Mouse (Mus musculus) gastrocnemius, postnatal 25 days (tissue): ENCODE results near the gene Tfap2c. TPM values are rescaled to one million over a fixed set of nuclear protein-coding genes. Genes with fewer than 3 reads are reported as not detected.

Experiments
- DNase-seq: peaks from one replicate; pipeline ENCODE4 v3.0.0; 2022
- total RNA-seq, 2 experiments: library from RNA; stranded (reverse); gene quantifications; 1 replicate in 1 of 2; 2 replicates in 1 of 2; pipeline ENCODE4 v1.2.3; 2021

Tfap2c gene
- total RNA-seq, 2 experiments from 2014 or later = not detected

- DNase-seq = no peak
Observed at GRCm38 (mm10) chr2:172551081-172551720, 1.8 kb downstream of the Tfap2c start.

DNA sequence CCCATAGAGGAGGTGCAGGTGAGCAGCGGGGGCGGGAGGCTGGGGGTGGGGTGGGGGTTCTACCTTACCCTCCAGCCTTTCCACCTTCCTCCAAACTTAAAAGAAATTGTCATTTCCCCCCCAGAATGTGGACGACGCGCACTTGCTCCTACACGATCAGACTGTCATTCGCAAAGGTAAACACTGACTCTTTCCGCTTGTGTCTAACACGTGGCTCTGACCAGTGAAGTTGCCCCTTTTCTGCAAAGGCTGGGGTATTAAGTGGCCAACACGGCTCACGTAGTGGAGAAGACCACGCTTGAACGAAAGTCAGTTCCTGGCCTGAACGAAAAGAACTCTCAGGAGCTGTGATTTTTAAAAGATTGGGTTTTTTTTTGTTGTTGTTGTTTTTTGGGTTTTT, 2.5 kb downstream of the Tfap2c start:
- no peak for DNase-seq

DNA sequence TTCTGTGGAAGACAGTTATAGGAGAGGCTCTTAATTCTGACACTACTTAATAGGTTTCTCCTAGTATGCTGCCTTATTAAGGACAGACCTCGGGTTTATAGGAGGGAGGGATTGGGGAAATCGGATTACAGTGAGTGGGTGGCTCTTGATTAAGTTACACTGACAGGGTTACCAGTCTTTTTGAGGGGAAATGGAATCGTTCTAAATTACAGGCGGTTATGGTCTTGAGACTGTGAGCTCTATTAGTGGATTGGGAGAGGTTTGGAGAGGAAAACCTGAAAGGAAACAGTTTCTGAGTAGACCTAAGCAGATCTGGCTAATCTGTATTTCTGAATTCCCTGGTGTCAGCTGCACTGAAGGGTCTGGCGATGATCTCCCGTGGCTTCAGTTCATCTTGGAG, 3.3 kb downstream of the Tfap2c start:
- no peak for DNase-seq

GRCm38 (mm10) chr2:172554211-172554610, 4.8 kb downstream of the Tfap2c start:
- no peak for DNase-seq

DNA sequence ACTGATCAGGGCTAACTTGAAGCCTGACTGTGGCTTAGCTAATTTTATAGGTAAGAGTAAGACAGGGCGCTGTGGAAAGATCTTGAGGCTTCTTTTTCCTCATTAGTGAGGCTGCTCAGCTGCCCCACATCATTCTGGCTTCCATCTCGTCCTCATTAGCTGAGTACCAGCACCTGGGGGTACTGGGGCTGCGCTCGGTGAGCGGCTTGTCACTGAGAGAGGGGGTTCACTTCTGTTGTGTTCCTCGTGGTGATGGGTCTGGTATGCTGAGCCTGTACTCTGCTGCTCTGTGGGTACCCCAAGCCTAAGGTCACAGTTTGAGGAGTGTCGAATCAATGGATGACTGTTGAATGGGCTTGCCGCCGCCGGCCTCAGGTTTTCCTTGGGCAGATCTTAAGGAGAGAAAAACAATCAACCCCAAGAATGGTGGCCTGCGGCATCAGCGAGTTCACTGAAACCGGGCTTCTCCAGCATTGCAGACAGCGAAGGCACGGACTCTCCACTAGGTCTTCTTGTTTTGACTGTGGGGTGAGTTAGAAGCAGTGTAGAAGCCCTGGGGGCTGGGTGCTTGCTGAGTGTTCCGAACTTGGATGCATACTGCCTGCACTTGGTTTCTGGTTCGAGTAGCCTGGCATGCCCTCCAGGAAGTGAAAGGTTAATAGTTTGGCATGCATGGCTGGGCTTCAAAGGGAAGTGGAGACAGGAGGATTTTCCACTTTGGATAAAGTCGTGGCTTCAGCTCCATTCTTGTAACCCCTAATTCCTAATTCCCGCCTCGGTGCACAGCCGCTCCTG, 9.5 kb downstream of the Tfap2c start:
- DNase-seq = no peak

DNA sequence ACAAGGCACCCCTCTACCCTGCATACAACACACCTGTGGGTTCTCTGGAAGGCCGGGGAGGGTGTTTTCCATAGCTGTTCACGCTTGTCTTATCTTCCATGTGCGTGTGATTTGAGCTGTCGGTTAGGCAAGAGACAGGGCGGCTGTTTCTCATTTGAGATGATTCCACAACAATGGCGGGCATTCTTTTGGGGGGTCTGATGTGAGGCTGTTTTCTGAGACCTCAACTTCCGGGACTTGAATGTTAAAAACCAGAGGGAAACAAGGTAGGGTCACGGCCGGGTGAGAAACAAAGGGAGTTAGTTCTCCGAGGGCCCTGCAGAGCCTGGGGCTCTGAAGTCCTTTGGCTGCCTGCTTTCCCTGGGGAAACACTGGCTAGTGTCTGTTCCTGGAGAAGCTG, 11.6 kb downstream of the Tfap2c start:
- no peak for DNase-seq

DNA sequence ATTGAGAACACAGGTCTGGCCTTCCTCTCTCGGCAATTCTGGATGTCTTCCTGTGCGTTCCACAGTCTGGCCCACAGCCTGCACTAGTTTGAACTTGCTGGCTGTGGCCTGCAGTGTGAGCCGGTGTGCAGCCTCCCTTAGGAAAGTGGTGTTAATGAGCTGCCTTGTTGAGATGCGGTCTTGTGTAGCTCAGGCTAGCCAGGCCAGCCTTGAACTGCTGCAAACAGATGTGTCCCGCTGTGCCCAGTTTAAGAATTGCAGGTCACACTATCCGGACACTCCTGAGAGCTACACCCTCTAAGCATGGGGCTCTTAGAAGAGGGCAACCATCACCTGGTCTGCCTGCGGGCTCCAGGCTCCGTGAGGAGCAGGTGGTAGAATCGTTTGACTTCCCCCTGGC, 18.4 kb downstream of the Tfap2c start:
- no peak for DNase-seq

- DNase-seq = no peak
Observed at GRCm38 (mm10) chr2:172568466-172568865, 19.1 kb downstream of the Tfap2c start.

DNA sequence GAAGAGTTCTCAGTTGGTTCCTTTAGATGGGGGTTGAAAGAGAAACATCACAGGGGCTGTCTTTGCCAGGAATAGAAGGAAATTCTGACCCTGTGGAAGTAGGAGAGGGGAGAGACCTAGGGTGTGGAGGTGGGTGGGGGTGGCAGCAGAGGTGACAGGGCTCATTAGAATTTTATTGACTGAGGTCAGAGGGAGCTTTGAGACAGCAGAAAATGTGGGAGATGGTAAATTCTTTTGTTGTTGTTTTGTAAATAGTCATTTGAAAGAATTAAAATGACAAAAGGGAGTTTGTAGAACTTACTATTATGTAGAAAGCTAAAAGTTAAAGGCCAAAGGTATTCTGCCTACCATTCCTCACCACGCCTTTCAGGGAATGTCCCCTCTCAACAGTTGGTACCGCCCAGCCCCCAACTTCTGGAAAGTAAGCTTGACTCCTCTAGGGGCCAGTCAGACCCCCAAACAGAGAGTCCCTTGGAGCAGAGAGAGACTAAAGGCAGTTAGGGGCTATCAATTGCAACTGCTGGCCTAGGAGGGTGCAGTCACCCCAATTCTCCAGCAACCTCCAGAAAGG, 27.9 kb downstream of the Tfap2c start:
- no peak for DNase-seq

- peak; percentile 21 for DNase-seq
Observed at GRCm38 (mm10) chr2:172579221-172579620, 29.8 kb downstream of the Tfap2c start.

DNA sequence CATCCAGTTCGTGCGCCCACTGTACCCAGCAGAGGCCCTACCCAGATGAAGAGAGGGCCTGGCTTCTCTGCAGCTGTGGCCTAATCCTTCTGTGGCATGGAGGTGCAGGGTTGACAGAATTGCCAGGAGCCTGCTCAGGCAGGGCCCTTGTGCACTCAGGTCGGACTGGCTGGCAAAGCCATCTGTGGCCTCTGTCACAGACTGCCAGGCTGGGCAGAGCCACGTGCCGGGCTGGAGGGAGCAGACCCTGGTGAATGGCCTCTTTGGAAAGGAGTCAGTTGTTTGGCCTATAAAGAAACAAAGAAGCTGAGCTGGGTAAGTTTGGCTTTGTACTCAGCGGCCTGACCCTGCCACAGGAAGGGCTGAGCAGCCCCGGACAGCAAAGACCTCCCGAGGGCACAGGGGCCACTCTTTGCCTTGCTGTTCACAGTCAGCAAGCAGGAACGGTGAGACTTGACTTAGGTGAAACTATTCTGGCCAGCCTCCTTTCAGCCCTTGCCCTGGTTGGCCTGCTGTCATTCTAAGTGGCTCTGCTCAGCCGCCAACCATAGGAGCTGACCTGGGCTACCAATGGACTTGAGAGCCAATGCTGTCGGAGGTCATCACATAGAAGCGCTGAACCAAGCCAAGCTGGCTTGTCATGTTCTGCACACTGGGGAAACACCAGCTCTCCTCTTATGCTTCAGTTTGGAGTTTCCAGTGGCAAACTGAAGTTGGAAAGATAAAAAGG, 31.3 kb downstream of the Tfap2c start:
- DNase-seq = no peak

DNA sequence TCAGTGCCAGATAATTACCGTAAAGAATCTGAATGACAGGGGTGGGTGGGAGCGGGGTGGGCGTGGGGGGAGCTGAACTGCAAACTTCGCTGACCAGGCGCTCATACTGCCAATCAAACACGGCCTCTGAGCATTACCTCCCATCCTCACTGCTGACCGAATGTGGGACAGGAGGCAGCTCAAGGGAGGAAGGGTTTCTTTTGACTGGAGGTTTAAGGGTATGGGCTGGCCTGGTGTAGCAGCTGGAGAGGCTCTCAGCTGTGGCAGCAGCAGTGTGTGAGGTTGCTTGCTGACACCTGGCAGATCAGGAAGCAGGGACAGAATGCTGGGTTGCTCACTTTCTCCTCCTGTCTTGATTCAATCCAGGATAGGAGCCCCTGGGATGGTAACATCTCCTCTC, 33.9 kb downstream of the Tfap2c start:
- no peak for DNase-seq

DNA sequence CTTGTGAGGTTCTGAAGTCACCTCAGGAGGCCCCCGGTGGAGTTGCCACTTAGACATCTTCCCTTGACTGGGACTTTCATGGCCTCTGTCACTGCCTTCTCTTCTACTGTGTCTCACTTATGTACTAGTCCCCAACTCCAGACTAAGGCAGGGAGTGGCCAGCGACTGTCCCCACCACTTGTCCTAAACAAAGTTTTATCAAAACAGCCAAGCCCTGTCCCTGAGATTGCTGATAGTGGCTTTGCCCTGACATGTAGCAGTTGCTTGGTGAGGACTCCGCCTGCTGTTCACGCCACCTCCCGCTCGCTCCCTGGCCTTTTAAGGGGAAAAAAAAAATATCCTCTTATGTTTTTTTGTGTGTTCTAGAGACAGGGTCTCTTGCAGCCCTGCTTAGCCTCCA, 35.9 kb downstream of the Tfap2c start:
- no peak for DNase-seq

- no peak for DNase-seq
Observed at GRCm38 (mm10) chr2:172589048-172589447, 39.7 kb downstream of the Tfap2c start.

GRCm38 (mm10) chr2:172590839-172591238, 41.4 kb downstream of the Tfap2c start:
- DNase-seq = no peak

- no peak for DNase-seq
Observed at GRCm38 (mm10) chr2:172594326-172594725, 44.9 kb downstream of the Tfap2c start.

DNA sequence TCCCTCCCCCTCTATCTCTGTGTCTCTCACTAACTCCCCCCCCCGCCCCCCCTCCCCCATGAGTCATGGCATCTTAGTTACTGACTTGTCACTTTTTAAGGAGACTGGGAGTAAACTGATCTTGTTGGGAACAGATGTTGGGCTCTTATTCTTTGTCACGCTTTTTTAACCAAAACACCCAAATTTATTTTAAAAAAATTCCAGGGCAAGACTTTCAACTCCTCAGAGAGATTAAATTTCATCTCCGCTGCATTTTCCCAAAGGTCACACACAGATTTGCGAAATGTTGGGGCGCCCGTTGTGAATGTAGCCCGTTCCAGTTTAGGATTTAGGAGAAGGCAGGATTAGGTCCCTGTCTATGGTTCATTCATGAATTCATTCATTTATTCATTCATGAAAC, 47.7 kb downstream of the Tfap2c start:
- no peak for DNase-seq

GRCm38 (mm10) chr2:172597881-172598280, 48.5 kb downstream of the Tfap2c start:
- DNase-seq = no peak

DNA sequence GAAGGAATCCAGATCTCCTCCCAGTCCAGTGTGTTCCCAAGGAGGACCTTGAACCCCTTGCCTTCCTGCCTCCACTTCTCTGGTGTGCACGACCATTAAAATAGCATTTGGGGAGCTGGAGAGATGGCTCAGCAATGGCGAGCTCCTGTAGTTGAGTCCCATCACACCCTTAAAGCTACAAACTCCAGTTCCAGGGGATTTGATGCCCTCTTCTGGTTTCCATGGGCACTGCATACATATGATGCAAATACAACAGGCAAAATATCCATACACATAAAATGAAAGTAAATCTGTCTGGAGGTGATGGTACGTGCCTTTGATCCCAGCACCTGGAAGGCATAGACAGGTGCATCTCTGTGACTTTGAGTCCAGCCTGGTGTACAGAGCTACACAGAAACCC, 55.2 kb downstream of the Tfap2c start:
- no peak for DNase-seq

- no peak for DNase-seq
Observed at GRCm38 (mm10) chr2:172605642-172606041, 56.2 kb downstream of the Tfap2c start.

- no peak for DNase-seq
Observed at GRCm38 (mm10) chr2:172607710-172608109, 58.3 kb downstream of the Tfap2c start.
